Mouse (Mus musculus): ENCODE measurements around the gene Dnajc6. TPM values are rescaled to one million over a fixed set of nuclear protein-coding genes. Genes with fewer than 3 reads are reported as not detected.

Dnajc6 gene
- polyA plus RNA-seq, 1 experiment from 2014 or later, result 66.1 TPM

- no peaks in the 10 kb centered on the region for H3K27me3 ChIP-seq (replicated peaks; ENCODE audit: control insufficient read depth, insufficient read depth, low read length)
- H3K9me3 ChIP-seq (ENCODE audit: control insufficient read depth, low read length), result no peaks in the 10 kb centered on the region
- no peaks in the 10 kb centered on the region for H3K36me3 ChIP-seq (ENCODE audit: control insufficient read depth, insufficient read depth, low read length)
- H3K9ac ChIP-seq (ENCODE audit: low read depth, low read length), result no peak overlapping the region
- H3K4me2 ChIP-seq (ENCODE audit: low read length), result peak overlapping the region; percentile 63
- no peak for ATAC-seq
- peak overlapping the region; percentile 91 for H3K4me3 ChIP-seq (ENCODE audit: low read length)
- H3K27ac ChIP-seq (ENCODE audit: low read depth, low read length), result no peak overlapping the region; the same call in 1 of the 2 replicates
- 83% methylated on average over 1 of the region's 1 CpGs for WGBS
- peaks cover 11% of the 10 kb centered on the region for H3K4me1 ChIP-seq (ENCODE audit: control insufficient read depth, insufficient read depth, low read depth, low read length)
Observed at GRCm38 (mm10) chr4:101648745-101649144, 152.3 kb downstream of the Dnajc6 start.

- H3K36me3 ChIP-seq (ENCODE audit: control insufficient read depth, insufficient read depth, low read length), result no peaks in the 10 kb centered on the region
- no peaks in the 10 kb centered on the region for H3K27me3 ChIP-seq (replicated peaks; ENCODE audit: control insufficient read depth, insufficient read depth, low read length)
- H3K4me3 ChIP-seq (ENCODE audit: low read length), result no peak overlapping the region
- no peaks in the 10 kb centered on the region for H3K9me3 ChIP-seq (ENCODE audit: control insufficient read depth, low read length)
- no peak overlapping the region for H3K27ac ChIP-seq (ENCODE audit: low read depth, low read length)
- no peak overlapping the region for H3K9ac ChIP-seq (ENCODE audit: low read depth, low read length)
- H3K4me1 ChIP-seq (ENCODE audit: control insufficient read depth, insufficient read depth, low read depth, low read length), result peaks cover 11% of the 10 kb centered on the region
- no peak for ATAC-seq
- WGBS, result 91% methylated on average over 2 of the region's 2 CpGs
- no peak overlapping the region for H3K4me2 ChIP-seq (ENCODE audit: low read length)
Observed at GRCm38 (mm10) chr4:101650961-101651360, 154.5 kb downstream of the Dnajc6 start.

- Histone ChIP-seq H3K9me3 (ENCODE audit: control insufficient read depth, low read length) (no peaks in the 10 kb centered on the region), H3K36me3 (ENCODE audit: control insufficient read depth, insufficient read depth, low read length) (peaks cover 2% of the 10 kb centered on the region), H3K27me3 (replicated peaks; ENCODE audit: control insufficient read depth, insufficient read depth, low read length) (no peaks in the 10 kb centered on the region), H3K27ac (ENCODE audit: low read depth, low read length) (no peak overlapping the region), H3K4me3 (ENCODE audit: low read length) (no peak overlapping the region), H3K9ac (ENCODE audit: low read depth, low read length) (no peak overlapping the region), H3K4me1 (ENCODE audit: control insufficient read depth, insufficient read depth, low read depth, low read length) (peaks cover under 1% of the 10 kb centered on the region; the same call in 1 of the 2 replicates), H3K4me2 (ENCODE audit: low read length) (no peak overlapping the region)
- no peak for ATAC-seq
- 84% methylated on average over 6 of the region's 6 CpGs for WGBS
Observed at GRCm38 (mm10) chr4:101654256-101654655, 157.8 kb downstream of the Dnajc6 start.

GRCm38 (mm10) chr4:101654788-101655414 lies 158.5 kb downstream of the Dnajc6 start:
- WGBS, result 83% methylated on average over 4 of the region's 4 CpGs
- Histone ChIP-seq H3K9me3 (ENCODE audit: control insufficient read depth, low read length) (no peaks in the 10 kb centered on the region), H3K4me1 (ENCODE audit: control insufficient read depth, insufficient read depth, low read depth, low read length) (no peaks in the 10 kb centered on the region), H3K4me2 (ENCODE audit: low read length) (no peak overlapping the region), H3K27me3 (replicated peaks; ENCODE audit: control insufficient read depth, insufficient read depth, low read length) (no peaks in the 10 kb centered on the region), H3K4me3 (ENCODE audit: low read length) (no peak overlapping the region), H3K36me3 (ENCODE audit: control insufficient read depth, insufficient read depth, low read length) (peaks cover 7% of the 10 kb centered on the region), H3K9ac (ENCODE audit: low read depth, low read length) (no peak overlapping the region), H3K27ac (ENCODE audit: low read depth, low read length) (no peak overlapping the region)
- no peak for ATAC-seq

GRCm38 (mm10) chr4:101655415-101655790 lies 159.0 kb downstream of the Dnajc6 start:
- no peak overlapping the region for H3K27ac ChIP-seq (ENCODE audit: low read depth, low read length)
- no peak for ATAC-seq
- H3K27me3 ChIP-seq (replicated peaks; ENCODE audit: control insufficient read depth, insufficient read depth, low read length), result no peaks in the 10 kb centered on the region
- H3K4me1 ChIP-seq (ENCODE audit: control insufficient read depth, insufficient read depth, low read depth, low read length), result no peaks in the 10 kb centered on the region
- 91% methylated on average over 7 of the region's 7 CpGs for WGBS
- H3K36me3 ChIP-seq (ENCODE audit: control insufficient read depth, insufficient read depth, low read length), result peaks cover 10% of the 10 kb centered on the region
- no peak overlapping the region for H3K9ac ChIP-seq (ENCODE audit: low read depth, low read length)
- H3K9me3 ChIP-seq (ENCODE audit: control insufficient read depth, low read length), result no peaks in the 10 kb centered on the region
- no peak overlapping the region for H3K4me3 ChIP-seq (ENCODE audit: low read length)
- H3K4me2 ChIP-seq (ENCODE audit: low read length), result no peak overlapping the region

GRCm38 (mm10) chr4:101656056-101656455 lies 159.6 kb downstream of the Dnajc6 start:
- 90% methylated on average over 15 of the region's 15 CpGs for WGBS
- peaks cover 10% of the 10 kb centered on the region for H3K36me3 ChIP-seq (ENCODE audit: control insufficient read depth, insufficient read depth, low read length)
- H3K27me3 ChIP-seq (replicated peaks; ENCODE audit: control insufficient read depth, insufficient read depth, low read length), result no peaks in the 10 kb centered on the region
- H3K4me3 ChIP-seq (ENCODE audit: low read length), result no peak overlapping the region
- no peak overlapping the region for H3K27ac ChIP-seq (ENCODE audit: low read depth, low read length)
- no peaks in the 10 kb centered on the region for H3K9me3 ChIP-seq (ENCODE audit: control insufficient read depth, low read length)
- no peak overlapping the region for H3K9ac ChIP-seq (ENCODE audit: low read depth, low read length)
- ATAC-seq, result no peak
- no peak overlapping the region for H3K4me2 ChIP-seq (ENCODE audit: low read length)
- H3K4me1 ChIP-seq (ENCODE audit: control insufficient read depth, insufficient read depth, low read depth, low read length), result no peaks in the 10 kb centered on the region

- Histone ChIP-seq H3K4me3 (ENCODE audit: low read length) (no peak overlapping the region), H3K27me3 (replicated peaks; ENCODE audit: control insufficient read depth, insufficient read depth, low read length) (no peaks in the 10 kb centered on the region), H3K9ac (ENCODE audit: low read depth, low read length) (no peak overlapping the region), H3K9me3 (ENCODE audit: control insufficient read depth, low read length) (no peaks in the 10 kb centered on the region), H3K4me1 (ENCODE audit: control insufficient read depth, insufficient read depth, low read depth, low read length) (no peaks in the 10 kb centered on the region), H3K36me3 (ENCODE audit: control insufficient read depth, insufficient read depth, low read length) (peaks cover 10% of the 10 kb centered on the region), H3K4me2 (ENCODE audit: low read length) (no peak overlapping the region), H3K27ac (ENCODE audit: low read depth, low read length) (no peak overlapping the region)
- whole genome bisulfite sequencing, result 62% methylated on average over 6 of the region's 6 CpGs
- ATAC-seq, result no peak
Observed at GRCm38 (mm10) chr4:101656956-101657570, 160.6 kb downstream of the Dnajc6 start.

- Histone ChIP-seq H3K27ac (ENCODE audit: low read depth, low read length) (no peak overlapping the region), H3K36me3 (ENCODE audit: control insufficient read depth, insufficient read depth, low read length) (peaks cover 12% of the 10 kb centered on the region), H3K4me1 (ENCODE audit: control insufficient read depth, insufficient read depth, low read depth, low read length) (no peaks in the 10 kb centered on the region), H3K4me3 (ENCODE audit: low read length) (no peak overlapping the region), H3K9me3 (ENCODE audit: control insufficient read depth, low read length) (0 out of 2 replicates have a peak, but pooled peaks cover 3% of the 10 kb centered on the region), H3K27me3 (replicated peaks; ENCODE audit: control insufficient read depth, insufficient read depth, low read length) (no peaks in the 10 kb centered on the region), H3K4me2 (ENCODE audit: low read length) (no peak overlapping the region), H3K9ac (ENCODE audit: low read depth, low read length) (no peak overlapping the region)
- WGBS, result 74% methylated on average over 9 of the region's 9 CpGs
- ATAC-seq, result no peak
Observed at GRCm38 (mm10) chr4:101664160-101664750, 167.8 kb downstream of the Dnajc6 start.

- no peak for ATAC-seq
- Histone ChIP-seq H3K9me3 (ENCODE audit: control insufficient read depth, low read length) (0 out of 2 replicates have a peak, but pooled peaks cover 3% of the 10 kb centered on the region), H3K4me3 (ENCODE audit: low read length) (no peak overlapping the region), H3K4me1 (ENCODE audit: control insufficient read depth, insufficient read depth, low read depth, low read length) (no peaks in the 10 kb centered on the region), H3K9ac (ENCODE audit: low read depth, low read length) (no peak overlapping the region), H3K27me3 (replicated peaks; ENCODE audit: control insufficient read depth, insufficient read depth, low read length) (no peaks in the 10 kb centered on the region), H3K36me3 (ENCODE audit: control insufficient read depth, insufficient read depth, low read length) (peaks cover 7% of the 10 kb centered on the region), H3K4me2 (ENCODE audit: low read length) (no peak overlapping the region), H3K27ac (ENCODE audit: low read depth, low read length) (no peak overlapping the region)
- WGBS, result 96% methylated on average over 4 of the region's 4 CpGs
Observed at GRCm38 (mm10) chr4:101664766-101665165, 168.3 kb downstream of the Dnajc6 start.

All from hindbrain, embryonic 16.5 days (tissue).